Mouse (Mus musculus) cerebellum, adult 2 months (tissue): ENCODE data around the gene Ttc32.

Source experiments
- CTCF ChIP-seq: fragments of 200-500 bp; IDR thresholded peaks from 2 replicates; pipeline ENCODE4 v1.5.1; 2011; ENCODE audit warnings: low read depth, mild to moderate bottlenecking, control low read depth, low read length, moderate library complexity, borderline replicate concordance; ENCODE audit not compliant: insufficient read depth
- POLR2A ChIP-seq: fragments of 200-500 bp; IDR thresholded peaks from 2 replicates; pipeline ENCODE4 v1.6.1; 2011; ENCODE audit warnings: low read length, control low read depth, borderline replicate concordance; ENCODE audit not compliant: insufficient read depth

- TF ChIP-seq POLR2A (no peak), CTCF (no peak)
Observed at GRCm38 (mm10) chr12:8998318-8998717, 31.5 kb upstream of the Ttc32 start.
